Mouse (Mus musculus) embryonic facial prominence, embryonic 14.5 days (tissue): Measurements from ENCODE around the gene Dync1li2. TPM values are rescaled to one million over a fixed set of nuclear protein-coding genes. Genes with fewer than 3 reads are reported as not detected.

ENCODE experiments used
- ATAC-seq: fragments of 200-750 bp; cut with Nextera tagmentation; 2 replicates; pipeline ENCODE4 v1.8.0; 2017; ENCODE audit warnings: low read depth, moderate number of reproducible peaks, moderate TSS enrichment
- DNase-seq: peaks from one replicate; pipeline ENCODE4 v3.0.0-alpha.2; 2015; ENCODE audit warnings: low spot score
- H3K27ac ChIP-seq: fragments of 300-500 bp; sonication (generic); replicated peaks from 2 replicates; pipeline ENCODE4 v1.5.1; 2014; ENCODE audit warnings: low read depth, mild to moderate bottlenecking, low read length, moderate library complexity
- H3K27me3 ChIP-seq: fragments of 300-500 bp; sonication (generic); replicated peaks from 2 replicates; pipeline ENCODE4 v1.6.1; 2014; ENCODE audit warnings: low read length; ENCODE audit not compliant: control insufficient read depth, insufficient read depth
- H3K36me3 ChIP-seq: fragments of 300-500 bp; sonication (generic); 2 replicates; pipeline ENCODE4 v1.6.1; 2014; ENCODE audit warnings: low read length, mixed read lengths; ENCODE audit not compliant: control insufficient read depth, insufficient read depth
- H3K4me1 ChIP-seq: fragments of 300-500 bp; sonication (generic); 2 replicates; pipeline ENCODE4 v1.6.1; 2014; ENCODE audit warnings: antibody characterized with exemption, low read length; ENCODE audit not compliant: control insufficient read depth, insufficient read depth
- H3K4me2 ChIP-seq: fragments of 300-500 bp; sonication (generic); 2 replicates; pipeline ENCODE4 v1.6.1; 2014; ENCODE audit warnings: low read depth, mild to moderate bottlenecking, low read length, moderate library complexity, mixed read lengths
- H3K4me3 ChIP-seq: fragments of 300-500 bp; sonication (generic); 2 replicates; pipeline ENCODE4 v1.5.1; 2014; ENCODE audit warnings: low read depth, mild to moderate bottlenecking, low read length
- H3K9ac ChIP-seq: fragments of 300-500 bp; sonication (generic); 2 replicates; pipeline ENCODE4 v1.6.1; 2014; ENCODE audit warnings: low read depth, mild to moderate bottlenecking, low read length, moderate library complexity, mixed read lengths
- H3K9me3 ChIP-seq: fragments of 300-500 bp; sonication (generic); 2 replicates; pipeline ENCODE4 v1.6.1; 2016; ENCODE audit warnings: low read length; ENCODE audit not compliant: control insufficient read depth
- WGBS: fragments of 180-500 bp; shearing (Covaris S2); extraction: QIAGEN DNeasy Blood & Tissue Kit; methylation state at CpG from one replicate; pipeline ENCODE4 v1.1.7; 2014; 5-methylcytosine and 5-hydroxymethylcytosine counted together
- polyA plus RNA-seq: library from polyadenylated mRNA; unstranded; fragments of >200 nt; fragmentation: Nextera tagmentation; extraction: Ambion mirVana; gene quantifications from 2 replicates; pipeline ENCODE4 v1.2.1, GENCODE M21; 2014

The Dync1li2 gene
- polyA plus RNA-seq, 1 experiment from 2014 or later: 52.5 TPM

- DNase-seq (peak; percentile 79), ATAC-seq (peak; percentile 80)
- H3K9ac ChIP-seq: no peak overlapping the region
- no peak overlapping the region for H3K4me2 ChIP-seq
- H3K27me3 ChIP-seq: no peaks in the 10 kb centered on the region
- H3K27ac ChIP-seq: peak overlapping the region; percentile 65
- peaks cover 16% of the 10 kb centered on the region for H3K4me1 ChIP-seq
- 45% methylated on average over 14 of the region's 14 CpGs for WGBS
- no peaks in the 10 kb centered on the region for H3K36me3 ChIP-seq
- H3K9me3 ChIP-seq: no peaks in the 10 kb centered on the region
- no peak overlapping the region for H3K4me3 ChIP-seq
Observed at GRCm38 (mm10) chr8:104374864-104375846, 67.7 kb downstream of the Dync1li2 start.

GRCm38 (mm10) chr8:104374269-104374668, 68.6 kb downstream of the Dync1li2 start:
- no peak for ATAC-seq
- Histone ChIP-seq H3K27ac (no peak overlapping the region), H3K36me3 (no peaks in the 10 kb centered on the region), H3K4me2 (no peak overlapping the region), H3K9ac (no peak overlapping the region), H3K4me3 (no peak overlapping the region), H3K27me3 (no peaks in the 10 kb centered on the region), H3K9me3 (no peaks in the 10 kb centered on the region), H3K4me1 (peaks cover 16% of the 10 kb centered on the region)
- WGBS: 56% methylated on average over 11 of the region's 11 CpGs
- DNase-seq: no peak

- ATAC-seq (0 out of 2 replicates have a peak, but pooled peaks have one; percentile 1), DNase-seq (no peak)
- Histone ChIP-seq H3K9ac (no peak overlapping the region), H3K4me3 (no peak overlapping the region), H3K9me3 (no peaks in the 10 kb centered on the region), H3K36me3 (no peaks in the 10 kb centered on the region), H3K4me2 (no peak overlapping the region), H3K27me3 (no peaks in the 10 kb centered on the region), H3K27ac (no peak overlapping the region), H3K4me1 (peaks cover 16% of the 10 kb centered on the region)
- 85% methylated on average over 11 of the region's 11 CpGs for WGBS
Observed at GRCm38 (mm10) chr8:104373779-104374178, 69.1 kb downstream of the Dync1li2 start.

- peaks cover 14% of the 10 kb centered on the region for H3K4me1 ChIP-seq
- no peak overlapping the region for H3K27ac ChIP-seq
- no peak overlapping the region for H3K9ac ChIP-seq
- no peaks in the 10 kb centered on the region for H3K9me3 ChIP-seq
- no peak overlapping the region for H3K4me2 ChIP-seq
- no peaks in the 10 kb centered on the region for H3K27me3 ChIP-seq
- no peaks in the 10 kb centered on the region for H3K36me3 ChIP-seq
- ATAC-seq (no peak), DNase-seq (no peak)
- no peak overlapping the region for H3K4me3 ChIP-seq
- 87% methylated on average over 6 of the region's 6 CpGs for WGBS
Observed at GRCm38 (mm10) chr8:104371121-104371520, 71.7 kb downstream of the Dync1li2 start.

- ATAC-seq: no peak
- 68% methylated on average over 6 of the region's 6 CpGs for WGBS
- peaks cover 4% of the 10 kb centered on the region for H3K4me1 ChIP-seq
Observed at GRCm38 (mm10) chr8:104370071-104370470, 72.8 kb downstream of the Dync1li2 start.

GRCm38 (mm10) chr8:104369591-104369990, 73.3 kb downstream of the Dync1li2 start:
- H3K4me3 ChIP-seq: no peak overlapping the region
- ATAC-seq (no peak), DNase-seq (no peak)
- no peak overlapping the region for H3K9ac ChIP-seq
- H3K9me3 ChIP-seq: no peaks in the 10 kb centered on the region
- no peak overlapping the region for H3K4me2 ChIP-seq
- no peaks in the 10 kb centered on the region for H3K27me3 ChIP-seq
- no peaks in the 10 kb centered on the region for H3K36me3 ChIP-seq
- 75% methylated on average over 12 of the region's 12 CpGs for WGBS
- H3K4me1 ChIP-seq: no peaks in the 10 kb centered on the region
- no peak overlapping the region for H3K27ac ChIP-seq

More at GRCm38 (mm10) chr8:104370071-104370470, 72.8 kb downstream of the Dync1li2 start:
- Histone ChIP-seq H3K4me2 (no peak overlapping the region), H3K9me3 (no peaks in the 10 kb centered on the region), H3K27ac (no peak overlapping the region), H3K36me3 (no peaks in the 10 kb centered on the region), H3K4me3 (no peak overlapping the region), H3K9ac (no peak overlapping the region), H3K27me3 (no peaks in the 10 kb centered on the region)
- no peak for DNase-seq

Other genes with a start within 250 kb of the Dync1li2 start
- gene Tk2, start 194.5 kb downstream of the Dync1li2 start, polyA plus RNA-seq: 16.4 and 21.2 TPM in 2 replicates
- gene Cklf, start 192.2 kb downstream of the Dync1li2 start, polyA plus RNA-seq: 33.0 and 35.5 TPM in 2 replicates
- not detected in 2 replicates for gene Cmtm2a, start 149.9 kb downstream of the Dync1li2 start, polyA plus RNA-seq
- not detected in 2 replicates for gene Gm45711, start 133.0 kb downstream of the Dync1li2 start, polyA plus RNA-seq
- not detected in 2 replicates for gene Cmtm1, start 132.9 kb downstream of the Dync1li2 start, polyA plus RNA-seq
- not detected in 2 replicates for gene Gm11020, start 121.5 kb downstream of the Dync1li2 start, polyA plus RNA-seq
- not detected in 2 replicates for gene Cmtm2b, start 120.8 kb downstream of the Dync1li2 start, polyA plus RNA-seq
- 168 and 189 TPM in 2 replicates for gene Cmtm3, start 103.6 kb downstream of the Dync1li2 start, polyA plus RNA-seq
- 4.1 and 4.3 TPM in 2 replicates for gene Cmtm4, start 47.2 kb downstream of the Dync1li2 start, polyA plus RNA-seq
- 0.53 and 0.62 TPM in 2 replicates for gene Terb1, start 66.9 kb upstream of the Dync1li2 start, polyA plus RNA-seq
- 89.0 and 100 TPM in 2 replicates for gene Nae1, start 91.6 kb upstream of the Dync1li2 start, polyA plus RNA-seq
- 1.0 and 1.6 TPM in 2 replicates for gene Car7, start 91.6 kb upstream of the Dync1li2 start, polyA plus RNA-seq
- 8.1 and 8.2 TPM in 2 replicates for gene Pdp2, start 148.4 kb upstream of the Dync1li2 start, polyA plus RNA-seq
- gene Cdh16, start 181.3 kb upstream of the Dync1li2 start, polyA plus RNA-seq: 1.9 and 2.1 TPM in 2 replicates
- gene Rrad, start 188.3 kb upstream of the Dync1li2 start, polyA plus RNA-seq: 40.5 and 54.7 TPM in 2 replicates
- 81.3 and 87.9 TPM in 2 replicates for gene Ciao2b, start 198.9 kb upstream of the Dync1li2 start, polyA plus RNA-seq